Mouse (Mus musculus): Measurements from ENCODE around the gene Abca7. TPM values are rescaled to one million over a fixed set of nuclear protein-coding genes. Genes with fewer than 3 reads are reported as not detected.
A peak's percentile ranks its signal among the peaks of the same experiment; 100 is the strongest.

The Abca7 gene
- total RNA-seq, 2 experiments from 2014 or later: 6.7 to 7.2 TPM

DNA sequence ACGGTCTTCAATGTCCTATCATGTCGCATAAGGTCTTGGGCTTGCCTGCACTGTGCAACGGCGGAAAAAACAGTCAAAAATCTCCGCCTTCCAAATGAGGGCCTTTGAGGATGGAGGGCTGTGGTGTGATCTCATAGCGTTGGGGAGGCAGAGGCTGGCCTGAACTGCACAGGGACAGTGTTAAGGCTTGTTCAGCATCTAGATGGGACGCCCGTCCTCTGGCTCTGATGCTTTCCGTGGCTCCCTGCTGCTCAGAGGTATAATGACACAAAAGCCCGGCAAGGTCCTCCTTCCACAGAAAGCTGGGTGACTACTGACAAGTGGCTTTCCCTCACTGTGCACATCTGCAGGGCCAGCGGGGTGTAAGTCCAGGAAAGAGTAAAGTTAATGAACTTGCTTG lies 23.9 kb downstream of the Abca7 start:
- peak overlapping the region; percentile 69 for H3K27ac ChIP-seq
- no peak for DNase-seq
- peak overlapping the region; percentile 50 for H3K4me3 ChIP-seq
- intact Hi-C loops (cut with DNase I): no loop called here
- TF ChIP-seq CTCF (IDR thresholded peaks at IDR 0.05): no peak

DNA sequence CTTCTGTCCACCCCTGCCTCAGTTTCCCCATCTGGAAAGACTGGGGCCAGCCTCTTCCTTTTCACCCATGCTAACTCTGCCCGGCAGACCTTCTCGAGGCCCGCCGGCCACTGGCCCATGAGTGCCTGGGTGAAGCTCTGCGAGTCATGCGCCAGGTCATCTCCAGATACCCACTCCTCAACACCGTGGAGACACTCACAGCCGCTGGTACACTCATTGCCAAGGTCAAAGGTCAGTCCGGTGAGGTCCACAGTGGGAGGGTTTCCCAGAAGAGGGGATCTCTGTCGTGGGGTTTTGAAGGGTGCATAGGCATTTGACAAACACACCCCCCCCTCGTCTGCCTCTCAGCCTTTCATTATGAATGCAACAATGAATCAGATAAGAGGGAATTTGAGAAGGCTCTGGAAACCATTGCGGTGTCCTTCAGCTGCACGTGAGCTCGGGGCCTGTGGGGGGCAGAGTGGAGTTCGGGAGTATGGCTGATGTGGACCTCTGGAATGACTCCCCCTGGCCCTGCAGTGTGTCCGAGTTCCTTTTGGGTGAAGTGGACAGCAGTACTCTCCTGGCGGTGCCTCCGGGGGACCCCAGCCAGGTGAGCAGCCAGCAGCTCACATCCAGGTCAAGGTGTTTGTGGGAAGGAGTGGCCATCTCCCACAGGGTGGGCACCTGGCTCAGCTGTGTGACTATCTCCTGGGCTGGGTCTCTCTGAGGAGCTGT lies 24.5 kb downstream of the Abca7 start:
- TF ChIP-seq CTCF (IDR thresholded peaks at IDR 0.05): no peak
- Histone ChIP-seq H3K27ac (no peak overlapping the region), H3K4me3 (no peak overlapping the region)
- intact Hi-C loops (cut with DNase I): no loop called here
- DNase-seq: no peak

DNA sequence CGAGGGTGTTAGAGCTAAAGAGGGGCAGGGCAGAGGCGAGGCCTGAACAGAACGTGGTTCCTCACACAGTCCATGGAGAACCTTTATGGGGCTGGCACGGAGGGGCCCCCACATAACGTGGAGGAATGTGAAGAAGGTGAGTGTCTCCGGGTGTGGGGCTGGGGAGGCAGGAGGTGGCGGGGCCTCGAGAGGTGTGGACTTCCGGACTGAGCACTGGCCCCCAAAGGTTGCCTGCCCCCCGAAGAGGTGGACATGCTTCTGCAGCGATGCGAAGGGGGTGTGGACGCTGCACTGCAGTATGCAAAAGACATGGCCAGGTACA lies 25.0 kb downstream of the Abca7 start:
- no peak for TF ChIP-seq CTCF (IDR thresholded peaks at IDR 0.05)
- DNase-seq: no peak
- intact Hi-C loops (cut with DNase I): no loop called here
- no peak overlapping the region for H3K27ac ChIP-seq
- H3K4me3 ChIP-seq: no peak overlapping the region

- no peak overlapping the region for H3K4me3 ChIP-seq
- DNase-seq: no peak
- no peak overlapping the region for H3K27ac ChIP-seq
- intact Hi-C loops (cut with DNase I): no loop called here
- no peak for TF ChIP-seq CTCF (IDR thresholded peaks at IDR 0.05)
Observed at GRCm38 (mm10) chr10:80022164-80022563, 25.9 kb downstream of the Abca7 start.

GRCm38 (mm10) chr10:80022806-80023205 lies 26.5 kb downstream of the Abca7 start:
- TF ChIP-seq CTCF (IDR thresholded peaks at IDR 0.05): no peak
- no peak overlapping the region for H3K4me3 ChIP-seq
- intact Hi-C loops (cut with DNase I): no loop called here
- no peak for DNase-seq
- H3K27ac ChIP-seq: no peak overlapping the region

DNA sequence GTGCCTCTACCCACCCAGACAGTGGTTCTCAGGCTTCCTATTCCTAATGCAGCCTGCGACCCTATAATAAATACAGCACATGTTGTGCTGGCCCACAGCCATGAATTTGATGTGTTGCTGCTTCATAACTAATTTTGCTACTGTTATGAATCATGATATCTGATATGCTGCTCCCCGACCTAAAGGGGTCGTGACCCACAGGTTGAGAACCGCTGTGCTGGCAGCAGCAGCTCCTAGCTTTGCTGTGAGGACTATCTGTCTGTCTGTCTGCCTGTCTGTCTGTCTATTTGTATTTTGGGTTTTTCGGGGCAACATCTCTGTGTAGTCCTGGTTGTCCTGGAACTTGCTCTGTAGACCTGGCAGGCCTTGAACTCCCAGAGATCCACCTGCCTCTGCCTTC lies 27.5 kb downstream of the Abca7 start:
- peak overlapping the region; percentile 51 for H3K27ac ChIP-seq
- DNase-seq: no peak
- H3K4me3 ChIP-seq: no peak overlapping the region
- no peak for TF ChIP-seq CTCF (IDR thresholded peaks at IDR 0.05)
- intact Hi-C loops (cut with DNase I): no loop called here

- no peak for TF ChIP-seq CTCF (IDR thresholded peaks at IDR 0.05)
- peak overlapping the region; percentile 51 for H3K27ac ChIP-seq
- no peak overlapping the region for H3K4me3 ChIP-seq
- intact Hi-C loops (cut with DNase I): no loop called here
- no peak for DNase-seq
Observed at GRCm38 (mm10) chr10:80024229-80025043, 28.1 kb downstream of the Abca7 start.

DNA sequence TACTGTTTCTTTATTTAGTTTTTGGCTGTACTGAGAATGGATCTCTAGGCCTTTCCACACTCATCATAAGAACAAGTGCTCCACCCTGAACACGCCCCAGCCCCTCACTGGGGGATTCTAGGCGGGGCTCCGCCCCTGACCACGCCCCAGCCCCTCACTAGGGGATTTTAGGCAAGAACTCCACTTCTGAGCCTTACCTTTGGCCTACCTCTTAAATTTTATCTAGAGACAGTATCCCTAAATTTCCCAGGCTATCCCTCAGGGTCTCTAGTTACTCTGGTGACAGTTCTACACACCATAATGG lies 28.7 kb downstream of the Abca7 start:
- intact Hi-C loops (cut with DNase I): no loop called here
- no peak for DNase-seq
- Histone ChIP-seq H3K27ac (peak overlapping the region; percentile 51; the same call in 1 of the 2 replicates), H3K4me3 (no peak overlapping the region)
- no peak for TF ChIP-seq CTCF (IDR thresholded peaks at IDR 0.05)

GRCm38 (mm10) chr10:80025463-80025862 lies 29.2 kb downstream of the Abca7 start:
- TF ChIP-seq CTCF (IDR thresholded peaks at IDR 0.05): no peak
- intact Hi-C loops (cut with DNase I): no loop called here
- no peak overlapping the region for H3K27ac ChIP-seq
- H3K4me3 ChIP-seq: no peak overlapping the region
- DNase-seq: no peak

DNA sequence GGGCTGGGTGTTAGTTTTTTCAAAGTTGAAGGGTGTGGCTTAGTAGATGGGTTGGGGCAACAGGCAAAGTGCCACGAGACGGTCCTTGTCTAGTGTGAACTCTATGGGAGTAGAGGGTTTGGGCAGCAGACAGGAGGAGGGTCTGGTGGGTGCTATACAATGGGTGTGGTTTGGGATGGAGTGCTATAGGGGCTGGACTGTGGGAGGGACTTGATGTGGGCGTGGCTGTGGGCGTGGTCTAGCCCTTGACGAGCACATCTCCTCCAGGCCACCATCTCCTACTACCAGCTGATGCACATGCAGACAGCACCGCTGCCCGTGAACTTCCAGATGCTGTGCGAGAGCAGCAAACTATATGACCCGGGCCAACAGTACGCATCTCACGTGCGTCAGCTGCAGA lies 29.6 kb downstream of the Abca7 start:
- TF ChIP-seq CTCF (IDR thresholded peaks at IDR 0.05): no peak
- intact Hi-C loops (cut with DNase I): no loop called here
- no peak for DNase-seq
- Histone ChIP-seq H3K4me3 (no peak overlapping the region), H3K27ac (no peak overlapping the region)

GRCm38 (mm10) chr10:80027681-80028520 lies 31.6 kb downstream of the Abca7 start:
- H3K27ac ChIP-seq: no peak overlapping the region
- no peak for TF ChIP-seq CTCF (IDR thresholded peaks at IDR 0.05)
- no peak for DNase-seq
- intact Hi-C loops (cut with DNase I): no loop called here
- no peak overlapping the region for H3K4me3 ChIP-seq

DNA sequence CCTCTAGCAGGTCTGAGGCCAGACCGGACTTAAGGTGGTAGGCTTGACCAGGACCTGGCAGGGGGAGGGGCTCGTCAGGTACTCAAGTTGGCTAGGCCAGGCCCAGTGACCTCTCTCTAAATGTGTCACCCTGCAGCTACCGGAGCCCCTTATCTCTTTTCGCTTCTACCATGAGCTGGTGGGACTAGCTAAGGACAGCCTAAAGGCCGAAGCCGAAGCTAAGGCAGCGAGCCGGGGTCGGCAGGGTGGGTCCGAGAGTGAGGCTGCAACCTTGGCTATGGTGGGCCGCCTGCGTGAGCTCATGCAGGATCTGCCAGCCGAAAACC lies 32.2 kb downstream of the Abca7 start:
- no peak for TF ChIP-seq CTCF (IDR thresholded peaks at IDR 0.05)
- DNase-seq: no peak
- Histone ChIP-seq H3K27ac (no peak overlapping the region), H3K4me3 (no peak overlapping the region)
- intact Hi-C loops (cut with DNase I): no loop called here

DNA sequence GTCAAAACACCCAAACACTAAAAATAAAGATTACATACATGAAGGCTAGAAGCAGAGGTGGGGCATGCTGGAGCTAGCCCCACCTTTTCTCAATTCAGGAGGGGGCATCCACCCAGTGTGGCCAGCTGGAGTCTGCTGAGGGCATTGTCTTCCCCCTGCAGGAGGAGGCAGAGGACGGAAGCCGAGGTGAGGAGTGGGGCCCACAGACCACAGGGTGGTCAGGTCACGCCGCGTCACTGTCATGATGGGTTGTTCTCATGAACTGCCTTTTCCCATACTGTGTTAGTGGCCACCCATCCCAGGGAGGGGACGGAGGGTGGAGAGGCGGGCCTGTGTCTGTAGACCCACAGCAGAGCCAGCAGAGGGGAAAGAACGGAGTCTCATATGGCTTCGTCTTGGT lies 33.9 kb downstream of the Abca7 start:
- Histone ChIP-seq H3K27ac (no peak overlapping the region), H3K4me3 (no peak overlapping the region)
- TF ChIP-seq CTCF (IDR thresholded peaks at IDR 0.05): no peak
- no peak for DNase-seq
- intact Hi-C loops (cut with DNase I): loop anchor here (5.0 kb wide), 1 partner anchor 102 kb away; no protein-coding TSS in a partner anchor
